Mouse (Mus musculus): ENCODE measurements around the gene Cmtm7. TPM values are rescaled to one million over a fixed set of nuclear protein-coding genes. Genes with fewer than 3 reads are reported as not detected.

Cmtm7 gene
- polyA plus RNA-seq, 1 experiment from 2014 or later: 84.6 TPM

GRCm38 (mm10) chr9:114752863-114753484, 28.7 kb downstream of the Cmtm7 start:
- 12% methylated on average over 36 of the region's 36 CpGs for WGBS
- ATAC-seq (ENCODE audit: insufficient number of reproducible peaks, low FRiP score, low TSS enrichment, low read depth) (peak; percentile 86), DNase-seq (ENCODE audit: low spot score) (peak; percentile 92)
- H3K27ac ChIP-seq (replicated peaks; ENCODE audit: low read depth, low read length): 0 out of 2 replicates have a peak overlapping the region, but pooled peaks have one; percentile 42
- H3K27me3 ChIP-seq (ENCODE audit: control insufficient read depth, insufficient read depth, low read length): no peaks in the 10 kb centered on the region
- no peaks in the 10 kb centered on the region for H3K36me3 ChIP-seq (ENCODE audit: control insufficient read depth, insufficient read depth, low read length)
- H3K4me3 ChIP-seq (ENCODE audit: low read depth, low read length): peak overlapping the region; percentile 35
- peak overlapping the region; percentile 84 for H3K4me2 ChIP-seq (ENCODE audit: low read depth, severe bottlenecking)
- peak overlapping the region; percentile 60 for H3K9ac ChIP-seq (ENCODE audit: low read length)
- peaks cover 4% of the 10 kb centered on the region; the same call in 1 of the 2 replicates for H3K4me1 ChIP-seq (ENCODE audit: control insufficient read depth, insufficient read depth, low read length)
- no peaks in the 10 kb centered on the region for H3K9me3 ChIP-seq (ENCODE audit: control insufficient read depth, low read length)

GRCm38 (mm10) chr9:114752311-114752710, 29.3 kb downstream of the Cmtm7 start:
- WGBS: 76% methylated on average over 9 of the region's 9 CpGs
- Histone ChIP-seq H3K27me3 (ENCODE audit: control insufficient read depth, insufficient read depth, low read length) (no peaks in the 10 kb centered on the region), H3K27ac (replicated peaks; ENCODE audit: low read depth, low read length) (no peak overlapping the region), H3K9me3 (ENCODE audit: control insufficient read depth, low read length) (no peaks in the 10 kb centered on the region), H3K36me3 (ENCODE audit: control insufficient read depth, insufficient read depth, low read length) (peaks cover 3% of the 10 kb centered on the region; the same call in 1 of the 2 replicates), H3K9ac (ENCODE audit: low read length) (no peak overlapping the region), H3K4me2 (ENCODE audit: low read depth, severe bottlenecking) (no peak overlapping the region), H3K4me3 (ENCODE audit: low read depth, low read length) (no peak overlapping the region), H3K4me1 (ENCODE audit: control insufficient read depth, insufficient read depth, low read length) (peaks cover 4% of the 10 kb centered on the region; the same call in 1 of the 2 replicates)
- DNase-seq (ENCODE audit: low spot score) (no peak), ATAC-seq (ENCODE audit: insufficient number of reproducible peaks, low FRiP score, low TSS enrichment, low read depth) (no peak)

GRCm38 (mm10) chr9:114751582-114751981, 30.1 kb downstream of the Cmtm7 start:
- Histone ChIP-seq H3K27ac (replicated peaks; ENCODE audit: low read depth, low read length) (no peak overlapping the region), H3K9ac (ENCODE audit: low read length) (no peak overlapping the region), H3K27me3 (ENCODE audit: control insufficient read depth, insufficient read depth, low read length) (no peaks in the 10 kb centered on the region), H3K4me3 (ENCODE audit: low read depth, low read length) (no peak overlapping the region), H3K4me1 (ENCODE audit: control insufficient read depth, insufficient read depth, low read length) (peaks cover 4% of the 10 kb centered on the region; the same call in 1 of the 2 replicates), H3K4me2 (ENCODE audit: low read depth, severe bottlenecking) (no peak overlapping the region), H3K9me3 (ENCODE audit: control insufficient read depth, low read length) (no peaks in the 10 kb centered on the region), H3K36me3 (ENCODE audit: control insufficient read depth, insufficient read depth, low read length) (peaks cover 3% of the 10 kb centered on the region; the same call in 1 of the 2 replicates)
- ATAC-seq (ENCODE audit: insufficient number of reproducible peaks, low FRiP score, low TSS enrichment, low read depth) (no peak), DNase-seq (ENCODE audit: low spot score) (no peak)
- 83% methylated on average over 3 of the region's 3 CpGs for WGBS

GRCm38 (mm10) chr9:114747466-114747865, 34.2 kb downstream of the Cmtm7 start:
- H3K36me3 ChIP-seq (ENCODE audit: control insufficient read depth, insufficient read depth, low read length): peaks cover 8% of the 10 kb centered on the region; the same call in 1 of the 2 replicates
- DNase-seq (ENCODE audit: low spot score) (no peak), ATAC-seq (ENCODE audit: insufficient number of reproducible peaks, low FRiP score, low TSS enrichment, low read depth) (no peak)
- no peak overlapping the region for H3K27ac ChIP-seq (replicated peaks; ENCODE audit: low read depth, low read length)
- no peaks in the 10 kb centered on the region for H3K4me1 ChIP-seq (ENCODE audit: control insufficient read depth, insufficient read depth, low read length)
- H3K27me3 ChIP-seq (ENCODE audit: control insufficient read depth, insufficient read depth, low read length): no peaks in the 10 kb centered on the region
- no peak overlapping the region for H3K4me2 ChIP-seq (ENCODE audit: low read depth, severe bottlenecking)
- H3K9ac ChIP-seq (ENCODE audit: low read length): no peak overlapping the region
- H3K9me3 ChIP-seq (ENCODE audit: control insufficient read depth, low read length): no peaks in the 10 kb centered on the region
- no peak overlapping the region for H3K4me3 ChIP-seq (ENCODE audit: low read depth, low read length)
- 74% methylated on average over 12 of the region's 12 CpGs for WGBS

- Histone ChIP-seq H3K4me2 (ENCODE audit: low read depth, severe bottlenecking) (no peak overlapping the region), H3K27me3 (ENCODE audit: control insufficient read depth, insufficient read depth, low read length) (no peaks in the 10 kb centered on the region), H3K9me3 (ENCODE audit: control insufficient read depth, low read length) (no peaks in the 10 kb centered on the region), H3K9ac (ENCODE audit: low read length) (no peak overlapping the region), H3K36me3 (ENCODE audit: control insufficient read depth, insufficient read depth, low read length) (peaks cover 8% of the 10 kb centered on the region; the same call in 1 of the 2 replicates), H3K4me3 (ENCODE audit: low read depth, low read length) (no peak overlapping the region), H3K4me1 (ENCODE audit: control insufficient read depth, insufficient read depth, low read length) (no peaks in the 10 kb centered on the region), H3K27ac (replicated peaks; ENCODE audit: low read depth, low read length) (no peak overlapping the region)
- WGBS: 87% methylated on average over 10 of the region's 10 CpGs
- no peak for ATAC-seq (ENCODE audit: insufficient number of reproducible peaks, low FRiP score, low TSS enrichment, low read depth)
- no peak for DNase-seq (ENCODE audit: low spot score)
Measured at GRCm38 (mm10) chr9:114747012-114747411, 34.6 kb downstream of the Cmtm7 start.

GRCm38 (mm10) chr9:114745654-114746053, 36.0 kb downstream of the Cmtm7 start:
- H3K9me3 ChIP-seq (ENCODE audit: control insufficient read depth, low read length): no peaks in the 10 kb centered on the region
- no peak for ATAC-seq (ENCODE audit: insufficient number of reproducible peaks, low FRiP score, low TSS enrichment, low read depth)
- WGBS: 79% methylated on average over 4 of the region's 4 CpGs
- H3K27me3 ChIP-seq (ENCODE audit: control insufficient read depth, insufficient read depth, low read length): no peaks in the 10 kb centered on the region
- no peak overlapping the region for H3K9ac ChIP-seq (ENCODE audit: low read length)
- no peak for DNase-seq (ENCODE audit: low spot score)
- H3K4me3 ChIP-seq (ENCODE audit: low read depth, low read length): no peak overlapping the region
- H3K4me2 ChIP-seq (ENCODE audit: low read depth, severe bottlenecking): no peak overlapping the region
- H3K27ac ChIP-seq (replicated peaks; ENCODE audit: low read depth, low read length): no peak overlapping the region
- H3K4me1 ChIP-seq (ENCODE audit: control insufficient read depth, insufficient read depth, low read length): no peaks in the 10 kb centered on the region
- H3K36me3 ChIP-seq (ENCODE audit: control insufficient read depth, insufficient read depth, low read length): peaks cover 8% of the 10 kb centered on the region; the same call in 1 of the 2 replicates

GRCm38 (mm10) chr9:114745163-114745562, 36.5 kb downstream of the Cmtm7 start:
- no peaks in the 10 kb centered on the region for H3K27me3 ChIP-seq (ENCODE audit: control insufficient read depth, insufficient read depth, low read length)
- H3K9ac ChIP-seq (ENCODE audit: low read length): no peak overlapping the region
- no peak overlapping the region for H3K4me3 ChIP-seq (ENCODE audit: low read depth, low read length)
- no peak for DNase-seq (ENCODE audit: low spot score)
- H3K9me3 ChIP-seq (ENCODE audit: control insufficient read depth, low read length): no peaks in the 10 kb centered on the region
- WGBS: 88% methylated on average over 4 of the region's 4 CpGs
- no peak overlapping the region for H3K27ac ChIP-seq (replicated peaks; ENCODE audit: low read depth, low read length)
- no peaks in the 10 kb centered on the region for H3K4me1 ChIP-seq (ENCODE audit: control insufficient read depth, insufficient read depth, low read length)
- H3K36me3 ChIP-seq (ENCODE audit: control insufficient read depth, insufficient read depth, low read length): peaks cover 9% of the 10 kb centered on the region; the same call in 1 of the 2 replicates
- H3K4me2 ChIP-seq (ENCODE audit: low read depth, severe bottlenecking): no peak overlapping the region
- ATAC-seq (ENCODE audit: insufficient number of reproducible peaks, low FRiP score, low TSS enrichment, low read depth): no peak

GRCm38 (mm10) chr9:114742731-114743130, 38.9 kb downstream of the Cmtm7 start:
- Histone ChIP-seq H3K4me3 (ENCODE audit: low read depth, low read length) (no peak overlapping the region), H3K4me1 (ENCODE audit: control insufficient read depth, insufficient read depth, low read length) (no peaks in the 10 kb centered on the region), H3K9me3 (ENCODE audit: control insufficient read depth, low read length) (no peaks in the 10 kb centered on the region), H3K9ac (ENCODE audit: low read length) (no peak overlapping the region), H3K4me2 (ENCODE audit: low read depth, severe bottlenecking) (no peak overlapping the region), H3K36me3 (ENCODE audit: control insufficient read depth, insufficient read depth, low read length) (peaks cover 9% of the 10 kb centered on the region; the same call in 1 of the 2 replicates), H3K27ac (replicated peaks; ENCODE audit: low read depth, low read length) (no peak overlapping the region), H3K27me3 (ENCODE audit: control insufficient read depth, insufficient read depth, low read length) (no peaks in the 10 kb centered on the region)
- no peak for DNase-seq (ENCODE audit: low spot score)
- no peak for ATAC-seq (ENCODE audit: insufficient number of reproducible peaks, low FRiP score, low TSS enrichment, low read depth)
- WGBS: 89% methylated on average over 2 of the region's 2 CpGs

Measured in limb, embryonic 11.5 days (tissue).